ENCODE assay signal across 18 mouse cellular contexts in genomic region chr12:35232322-35232673, GRCm38 (mm10).
DNase-seq lines count a peak whose midpoint lies in the region; ATAC-seq and TF ChIP-seq lines count a peak whose summit lies in the region.
"Had no signal": no experiment of that assay in that cellular context is flagged by ENCODE, and none has a peak within 500 bp of the region (broad histone marks: within the 10 kb centered on the region; RNA-seq: fewer than 3 reads in every experiment).

No protein-coding gene starts in this region.

- H3K4me3 ChIP-seq in neural tube, embryonic 12.5 days = no peak overlapping the region
- H3K4me3 ChIP-seq in forebrain, embryonic 15.5 days = no peak overlapping the region
- H3K4me3 ChIP-seq in midbrain, postnatal 0 days (ENCODE audit: low read depth, low read length) = no peak overlapping the region

- peak; percentile 68 to 71 for DNase-seq in cerebellum, postnatal 10 days
- DNase-seq in neural tube, embryonic 10.5 days (ENCODE audit: extremely low spot score, low spot score) = no peak
- peak; percentile 58 for DNase-seq in midbrain, postnatal 0 days (ENCODE audit: low spot score)
- DNase-seq in thymus, postnatal 4 days = no peak
- no peak for DNase-seq in adrenal gland, postnatal 4 days (ENCODE audit: low spot score in 2 of 2)
- DNase-seq: adrenal gland, postnatal 25 days; cerebellum, adult 11-12 months; gastrocnemius, postnatal 10 days; heart, postnatal 10 days; kidney, adult 11 months; kidney, postnatal 10 days; liver; lung, embryonic 14.5 days; thymus, postnatal 36 days had no signal

- no peak overlapping the region for H3K9ac ChIP-seq in neural tube, embryonic 12.5 days
- no peak overlapping the region for H3K9ac ChIP-seq in forebrain, embryonic 15.5 days (replicated peaks)
- no peak overlapping the region for H3K9ac ChIP-seq in midbrain, postnatal 0 days (replicated peaks; ENCODE audit: low read length, poor library complexity, severe bottlenecking)
- H3K9ac ChIP-seq: lung, embryonic 14.5 days had no signal

- no peak for TF ChIP-seq CTCF in midbrain, postnatal 0 days (IDR thresholded peaks at IDR 0.05)

- 60% methylated on average over 2 of the region's 2 CpGs for WGBS in neural tube, embryonic 12.5 days
- 7% methylated on average over 2 of the region's 2 CpGs for WGBS in forebrain, embryonic 15.5 days
- 59% methylated on average over 2 of the region's 2 CpGs for WGBS in midbrain, postnatal 0 days

- no peaks in the 10 kb centered on the region for H3K9me3 ChIP-seq in neural tube, embryonic 12.5 days
- no peaks in the 10 kb centered on the region for H3K9me3 ChIP-seq in forebrain, embryonic 15.5 days
- H3K9me3 ChIP-seq in midbrain, postnatal 0 days (ENCODE audit: low read length) = no peaks in the 10 kb centered on the region

- no peak overlapping the region for H3K27ac ChIP-seq in neural tube, embryonic 12.5 days
- peak overlapping the region; percentile 63 for H3K27ac ChIP-seq in forebrain, embryonic 15.5 days (replicated peaks)
- no peak overlapping the region for H3K27ac ChIP-seq in midbrain, postnatal 0 days (ENCODE audit: low read depth, low read length)

- H3K27me3 ChIP-seq in neural tube, embryonic 12.5 days (replicated peaks) = no peaks in the 10 kb centered on the region
- H3K27me3 ChIP-seq in forebrain, embryonic 15.5 days = no peaks in the 10 kb centered on the region
- H3K27me3 ChIP-seq in midbrain, postnatal 0 days (ENCODE audit: insufficient read depth, low read length) = no peaks in the 10 kb centered on the region
- H3K27me3 ChIP-seq: CH12.LX had no signal

- ATAC-seq in cerebellum, adult (ENCODE audit: insufficient number of reproducible peaks, low FRiP score, low TSS enrichment) = no peak
- peak; percentile 74 for ATAC-seq in neural tube, embryonic 12.5 days (ENCODE audit: low FRiP score, low read depth)
- ATAC-seq in forebrain, embryonic 15.5 days (replicated peaks) = peak; percentile 73
- ATAC-seq in midbrain, postnatal 0 days (ENCODE audit: low FRiP score) = no peak

- no peaks in the 10 kb centered on the region for H3K4me1 ChIP-seq in neural tube, embryonic 12.5 days
- peaks cover 10% of the 10 kb centered on the region for H3K4me1 ChIP-seq in forebrain, embryonic 15.5 days
- H3K4me1 ChIP-seq in midbrain, postnatal 0 days (ENCODE audit: insufficient read depth, low read length) = no peaks in the 10 kb centered on the region

- no peak overlapping the region for H3K4me2 ChIP-seq in neural tube, embryonic 12.5 days (replicated peaks)
- no peak overlapping the region for H3K4me2 ChIP-seq in forebrain, embryonic 15.5 days (replicated peaks)
- H3K4me2 ChIP-seq in midbrain, postnatal 0 days (ENCODE audit: low read depth, low read length, poor library complexity, severe bottlenecking) = no peak overlapping the region
- H3K4me2 ChIP-seq: lung, embryonic 14.5 days had no signal

- no peaks in the 10 kb centered on the region for H3K36me3 ChIP-seq in neural tube, embryonic 12.5 days
- H3K36me3 ChIP-seq in forebrain, embryonic 15.5 days = no peaks in the 10 kb centered on the region
- H3K36me3 ChIP-seq in midbrain, postnatal 0 days (ENCODE audit: insufficient read depth, low read length) = no peaks in the 10 kb centered on the region

Comparison
In these comparisons a context has a peak if more than half of its experiments do, and no peak if none do; other contexts are left out.
1. DNase-seq: peak in cerebellum, postnatal 10 days (2 of 2) and midbrain, postnatal 0 days (single experiment); none in neural tube, embryonic 10.5 days (single experiment), thymus, postnatal 4 days (single experiment) and adrenal gland, postnatal 4 days (0 of 2).
2. ATAC-seq: peak in neural tube, embryonic 12.5 days (single experiment) and forebrain, embryonic 15.5 days (single experiment); none in cerebellum, adult (single experiment) and midbrain, postnatal 0 days (single experiment).